Mouse (Mus musculus) small intestine, adult 2 months (tissue): ENCODE data around the gene Fxn. TPM values are rescaled to one million over a fixed set of nuclear protein-coding genes. Genes with fewer than 3 reads are reported as not detected.

Source experiments
- H3K27ac ChIP-seq: fragments of 200-500 bp; 2 replicates; pipeline ENCODE4 v1.5.1; 2012; ENCODE audit warnings: low read depth, low read length, control low read depth, inconsistent platforms; ENCODE audit not compliant: insufficient read depth
- H3K27me3 ChIP-seq: fragments of 200-500 bp; 2 replicates; pipeline ENCODE4 v1.6.1; 2012; ENCODE audit warnings: mild to moderate bottlenecking, moderate library complexity, low read length, inconsistent platforms; ENCODE audit not compliant: control insufficient read depth, insufficient read depth
- H3K36me3 ChIP-seq: fragments of 200-500 bp; 2 replicates; pipeline ENCODE4 v1.6.1; 2012; ENCODE audit warnings: mild to moderate bottlenecking, low read length, control low read depth, inconsistent platforms; ENCODE audit not compliant: control insufficient read depth, insufficient read depth
- H3K4me1 ChIP-seq: fragments of 200-500 bp; 2 replicates; pipeline ENCODE4 v1.6.1; 2012; ENCODE audit warnings: low read length, inconsistent platforms, mixed read lengths; ENCODE audit not compliant: control insufficient read depth, insufficient read depth, insufficient read length
- H3K4me3 ChIP-seq: fragments of 200-500 bp; 2 replicates; pipeline ENCODE4 v1.5.1; 2012; ENCODE audit warnings: low read depth, mild to moderate bottlenecking, control low read depth, inconsistent platforms, low read length, moderate library complexity
- CTCF ChIP-seq: fragments of 200-500 bp; IDR thresholded peaks from 2 replicates; pipeline ENCODE4 v1.5.1; 2012; ENCODE audit warnings: low read depth, mild to moderate bottlenecking, control low read depth, inconsistent platforms, low read length, moderate library complexity, mixed read lengths; ENCODE audit not compliant: insufficient replicate concordance, insufficient read length; ENCODE audit errors: extremely low read depth
- POLR2A ChIP-seq: fragments of 200-500 bp; IDR thresholded peaks from 2 replicates; pipeline ENCODE4 v1.6.1; 2012; ENCODE audit warnings: low read depth, mild to moderate bottlenecking, control low read depth, inconsistent platforms, low read length, moderate library complexity
- WGBS: fragments of 180-500 bp; shearing (Covaris S2); methylation state at CpG from one replicate; pipeline ENCODE4 v1.1.7; 2018; 5-methylcytosine and 5-hydroxymethylcytosine counted together
- polyA plus RNA-seq: library from polyadenylated mRNA; depleted of rRNA; stranded (reverse); fragments of >200 nt; gene quantifications from 2 replicates; pipeline ENCODE4 v1.2.3, GENCODE M21; 2012

Gene Fxn
- polyA plus RNA-seq, 1 experiment = 9.1 TPM

DNA sequence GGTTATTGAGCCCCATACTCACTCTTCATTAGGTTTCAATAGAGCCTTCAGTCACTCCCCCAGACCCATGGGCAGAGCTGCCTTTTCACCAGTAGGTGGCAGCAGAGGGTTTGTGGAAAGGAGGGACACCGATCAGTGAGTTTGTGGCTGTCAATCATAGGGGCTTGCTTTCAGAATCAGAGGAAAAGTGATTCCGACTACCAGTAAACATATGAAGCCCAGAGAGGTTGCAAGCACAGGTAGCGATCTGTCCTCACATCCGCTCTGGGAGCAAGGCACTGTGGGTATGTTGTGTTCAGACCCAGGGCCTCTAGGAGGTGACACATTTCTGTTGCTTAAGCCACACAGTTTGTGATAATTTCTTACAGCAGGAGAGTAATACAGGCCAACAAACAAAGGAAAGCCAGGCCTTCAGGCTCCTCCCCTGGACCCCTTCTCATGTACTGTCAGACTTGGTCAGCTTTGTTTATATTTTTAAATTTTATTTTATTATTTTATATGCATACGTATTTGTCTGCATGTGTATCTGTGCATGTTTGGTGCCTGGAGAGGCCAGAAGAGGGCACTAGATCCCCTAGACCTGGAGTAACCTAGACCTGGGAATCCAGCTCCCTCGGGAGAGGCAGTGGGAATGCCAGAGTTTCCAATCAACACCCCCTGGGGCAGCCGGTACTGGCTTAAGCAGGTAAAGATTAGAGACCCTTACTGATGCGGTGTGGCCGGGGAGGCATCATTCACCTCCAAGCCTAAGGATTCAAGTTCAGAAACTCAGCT is 20.8 kb upstream of the Fxn start:
- no peaks in the 10 kb centered on the region for H3K27me3 ChIP-seq
- TF ChIP-seq POLR2A = no peak
- TF ChIP-seq CTCF = peak; percentile 89; the same call in 1 of the 2 replicates
- H3K4me1 ChIP-seq = no peaks in the 10 kb centered on the region
- H3K27ac ChIP-seq = no peak overlapping the region
- peaks cover 16% of the 10 kb centered on the region for H3K36me3 ChIP-seq
- H3K4me3 ChIP-seq = no peak overlapping the region
- WGBS = 48% methylated on average over 9 of the region's 9 CpGs

DNA sequence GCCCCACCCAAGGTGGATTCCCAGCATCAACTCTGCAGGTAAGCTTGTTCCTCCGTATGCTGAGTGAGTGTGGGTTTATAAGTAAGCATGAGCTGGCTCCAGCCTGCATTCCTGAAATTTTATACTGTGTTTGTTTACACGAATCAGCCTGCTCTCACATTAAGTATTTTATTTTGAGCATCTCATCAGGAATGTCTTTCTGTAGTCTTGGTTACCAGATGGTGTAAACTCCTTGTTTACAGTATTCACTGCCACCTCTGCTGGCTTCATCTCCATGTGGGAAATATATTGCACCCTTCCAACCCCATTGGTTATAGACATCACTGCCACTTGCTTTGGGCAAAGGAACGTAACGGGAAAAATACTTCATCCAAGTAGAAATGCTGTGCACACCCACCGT is 13.1 kb upstream of the Fxn start:
- WGBS = 70% methylated on average over 5 of the region's 5 CpGs
- Histone ChIP-seq H3K4me1 (no peaks in the 10 kb centered on the region), H3K4me3 (no peak overlapping the region), H3K27me3 (no peaks in the 10 kb centered on the region), H3K36me3 (peaks cover 4% of the 10 kb centered on the region), H3K27ac (no peak overlapping the region)
- TF ChIP-seq POLR2A = no peak
- no peak for TF ChIP-seq CTCF

DNA sequence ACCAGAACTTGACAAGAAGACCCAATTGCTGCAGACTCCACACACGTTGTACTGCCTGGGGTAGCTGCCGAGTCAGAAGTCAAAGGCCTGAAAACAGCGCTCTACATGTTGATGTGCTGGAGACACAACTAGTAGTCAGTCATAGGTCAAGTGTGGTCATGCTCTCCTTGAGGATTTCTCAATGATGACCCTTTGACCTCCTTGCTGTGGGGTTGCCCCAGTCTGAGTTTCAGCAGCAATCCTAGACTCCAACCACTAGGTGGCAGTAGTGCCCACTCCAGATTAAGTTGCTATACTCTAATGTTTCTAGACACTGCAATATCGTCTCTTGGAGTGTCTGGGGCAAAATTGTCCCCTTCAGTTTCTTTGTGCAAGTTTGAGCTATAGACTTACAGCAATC is 3.8 kb upstream of the Fxn start:
- WGBS = 50% methylated on average over 4 of the region's 4 CpGs

DNA sequence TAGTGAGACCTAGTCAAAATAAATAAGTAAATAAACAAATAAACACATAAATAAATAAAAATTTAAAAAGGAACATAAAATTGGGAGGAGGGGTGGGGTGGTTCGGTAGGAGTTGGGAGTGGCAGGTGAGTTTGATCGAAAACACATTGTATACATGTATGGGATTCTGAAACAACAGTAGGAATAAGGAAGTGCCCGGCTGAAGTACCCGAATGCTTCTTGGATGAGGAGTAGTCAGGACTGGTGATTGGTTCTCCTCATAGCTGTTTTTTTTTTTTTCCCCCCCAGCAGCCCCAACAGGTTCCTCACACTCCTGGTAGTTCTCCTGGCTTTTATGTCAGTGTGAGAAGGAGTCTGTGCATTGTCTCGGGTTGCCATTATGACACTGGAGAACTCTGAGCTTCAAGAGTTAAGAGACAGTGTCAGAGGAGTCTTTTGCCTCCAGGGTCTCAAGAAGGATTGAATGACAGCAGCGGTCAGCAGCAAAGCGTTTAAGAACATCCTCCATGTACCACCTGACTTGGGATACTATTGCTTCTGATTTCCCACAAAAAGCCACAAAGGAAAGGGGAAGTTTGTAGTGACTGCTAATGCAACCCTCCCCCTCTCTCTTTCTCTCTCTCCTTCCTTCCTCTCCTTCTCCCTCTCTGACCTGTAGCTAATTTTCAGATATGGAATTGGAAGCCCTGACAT is 1.0 kb upstream of the Fxn start:
- Histone ChIP-seq H3K4me3 (no peak overlapping the region), H3K27me3 (no peaks in the 10 kb centered on the region)
- WGBS = 49% methylated on average over 7 of the region's 7 CpGs

More for the DNA sequence above, 3.8 kb upstream of the Fxn start:
- H3K36me3 ChIP-seq = no peaks in the 10 kb centered on the region
- H3K4me1 ChIP-seq = no peaks in the 10 kb centered on the region; the same call in 1 of the 2 replicates
- H3K27ac ChIP-seq = no peak overlapping the region
- no peak overlapping the region for H3K4me3 ChIP-seq
- TF ChIP-seq CTCF (peak; percentile 71; the same call in 1 of the 2 replicates), POLR2A (no peak)
- no peaks in the 10 kb centered on the region for H3K27me3 ChIP-seq

DNA sequence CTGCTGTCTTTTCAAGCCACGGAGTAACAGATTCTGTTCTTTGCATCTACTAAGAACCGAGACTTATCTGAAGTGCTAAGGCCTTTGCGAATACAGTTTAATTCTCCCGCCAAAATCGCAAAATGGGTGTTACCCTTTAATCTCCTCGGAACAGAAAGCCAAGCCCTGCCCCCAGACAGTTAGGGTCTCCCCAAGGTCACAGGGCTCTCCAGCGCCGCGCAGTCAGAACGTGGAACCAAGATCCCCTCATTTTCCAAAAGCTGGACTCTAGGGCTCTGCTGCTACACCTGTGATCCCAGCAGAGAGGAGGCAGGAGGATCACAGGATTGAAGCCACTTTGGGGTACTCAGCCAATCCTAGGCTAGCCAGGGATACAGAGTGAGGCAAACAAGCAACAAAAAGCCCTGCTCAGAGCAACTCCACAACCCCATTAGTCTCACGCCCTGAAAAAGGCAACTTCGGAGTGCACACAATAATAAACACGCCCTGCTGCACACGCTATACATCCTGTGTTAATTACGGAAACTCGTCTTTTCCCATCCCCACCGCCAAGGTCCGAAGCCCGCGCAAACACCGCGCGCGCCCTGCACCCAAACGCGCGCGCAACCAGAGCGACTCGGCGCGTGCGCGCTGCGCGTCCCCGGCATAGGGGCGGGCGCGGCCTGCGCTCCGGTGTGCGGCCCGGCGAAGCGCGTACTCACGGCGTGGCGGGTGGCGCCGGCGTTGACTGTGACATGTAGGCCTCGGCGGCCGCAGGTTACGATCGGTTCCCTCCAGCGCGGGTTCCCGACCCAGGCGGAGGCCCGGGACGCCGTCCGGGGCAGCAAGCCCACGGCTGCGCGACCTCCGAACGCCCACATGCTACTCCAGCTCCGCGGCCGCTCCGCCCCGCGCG is 452 bp downstream of the Fxn start:
- H3K27me3 ChIP-seq = no peaks in the 10 kb centered on the region
- no peaks in the 10 kb centered on the region for H3K36me3 ChIP-seq
- H3K4me3 ChIP-seq = peak overlapping the region; percentile 88
- 0 out of 2 replicates have a peak, but pooled peaks have one; percentile 18 for TF ChIP-seq CTCF
- TF ChIP-seq POLR2A = peak; percentile 53
- under 1% methylated on average over 78 of the region's 78 CpGs for WGBS
- H3K27ac ChIP-seq = peak overlapping the region; percentile 55
- H3K4me1 ChIP-seq = no peaks in the 10 kb centered on the region; the same call in 1 of the 2 replicates

More for the DNA sequence above, 1.0 kb upstream of the Fxn start:
- H3K27ac ChIP-seq = no peak overlapping the region
- TF ChIP-seq POLR2A (no peak), CTCF (no peak)
- H3K36me3 ChIP-seq = no peaks in the 10 kb centered on the region
- H3K4me1 ChIP-seq = no peaks in the 10 kb centered on the region; the same call in 1 of the 2 replicates

DNA sequence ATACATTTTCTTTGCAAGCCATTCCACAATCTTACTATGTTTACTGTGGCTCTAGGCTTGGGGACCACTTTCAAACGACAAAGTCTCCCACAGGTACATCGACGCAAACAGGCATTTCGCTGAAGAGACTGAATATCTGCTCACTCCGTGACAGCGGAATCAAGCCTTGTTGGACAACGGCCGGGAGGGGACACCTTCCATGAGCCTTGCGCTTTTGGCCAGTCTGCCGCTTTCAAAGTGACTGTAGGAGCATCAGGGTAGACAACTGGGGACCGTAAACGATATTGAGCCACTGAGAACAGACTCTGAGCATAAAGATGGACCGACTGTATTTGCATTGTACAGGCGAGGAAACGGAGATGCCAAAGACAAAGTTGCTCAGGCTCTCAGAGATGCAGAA is 1.5 kb downstream of the Fxn start:
- H3K36me3 ChIP-seq = no peaks in the 10 kb centered on the region
- no peaks in the 10 kb centered on the region for H3K27me3 ChIP-seq
- no peak overlapping the region for H3K4me3 ChIP-seq
- TF ChIP-seq CTCF (no peak), POLR2A (no peak)
- no peaks in the 10 kb centered on the region for H3K4me1 ChIP-seq
- no peak overlapping the region for H3K27ac ChIP-seq
- whole genome bisulfite sequencing = 78% methylated on average over 15 of the region's 15 CpGs

DNA sequence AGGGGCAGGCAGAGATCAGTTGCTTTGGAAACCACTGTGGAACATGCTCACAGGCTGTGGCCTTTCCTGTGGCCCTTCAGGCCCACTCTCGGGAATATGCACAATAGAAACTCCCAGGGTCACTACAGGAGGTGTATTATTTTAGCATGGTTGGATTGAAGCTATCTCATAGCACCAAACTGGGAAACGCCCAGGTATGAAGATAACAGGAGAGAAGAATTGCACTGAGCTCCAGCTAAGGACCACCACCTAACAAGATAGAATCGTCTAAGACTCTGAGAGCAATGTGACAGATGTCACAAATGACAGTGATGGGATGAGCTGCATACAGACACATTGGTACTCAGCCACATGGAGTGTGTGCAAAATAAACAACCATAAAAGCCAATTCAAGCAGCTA is 6.1 kb downstream of the Fxn start:
- Histone ChIP-seq H3K27me3 (no peaks in the 10 kb centered on the region), H3K4me1 (peaks cover 7% of the 10 kb centered on the region), H3K36me3 (no peaks in the 10 kb centered on the region), H3K4me3 (no peak overlapping the region), H3K27ac (no peak overlapping the region)
- TF ChIP-seq POLR2A = no peak
- 83% methylated on average over 3 of the region's 3 CpGs for WGBS
